Mouse (Mus musculus): ENCODE results near the gene Arid3c. TPM values are rescaled to one million over a fixed set of nuclear protein-coding genes. Genes with fewer than 3 reads are reported as not detected.
"Not testable (repeated sequence)": the region's sequence is repeated elsewhere in the genome, so short reads cannot be mapped to it uniquely, and the experiment has no call there.

The Arid3c gene
- polyA plus RNA-seq, 1 experiment from 2014 or later = 1.4 TPM

GRCm38 (mm10) chr4:41711705-41712375 is 19.1 kb downstream of the Arid3c start:
- 84% methylated on average over 16 of the region's 16 CpGs for WGBS

GRCm38 (mm10) chr4:41710229-41710628 is 20.7 kb downstream of the Arid3c start:
- Histone ChIP-seq H3K27ac (no peak overlapping the region), H3K9me3 (no peaks in the 10 kb centered on the region), H3K4me3 (no peak overlapping the region), H3K27me3 (ENCODE audit: poor library complexity, severe bottlenecking) (peaks cover 25% of the 10 kb centered on the region), H3K4me1 (peaks cover 72% of the 10 kb centered on the region), H3K36me3 (replicated peaks) (peaks cover 28% of the 10 kb centered on the region)
- 73% methylated on average over 4 of the region's 4 CpGs for WGBS
- no peak for DNase-seq (ENCODE audit: extremely low spot score, low spot score)

More at GRCm38 (mm10) chr4:41711705-41712375, 19.1 kb downstream of the Arid3c start:
- Histone ChIP-seq H3K36me3 (replicated peaks) (peaks cover 41% of the 10 kb centered on the region), H3K9me3 (no peaks in the 10 kb centered on the region), H3K27me3 (ENCODE audit: poor library complexity, severe bottlenecking) (peaks cover 9% of the 10 kb centered on the region; the same call in 1 of the 2 replicates), H3K27ac (peak overlapping the region; percentile 96), H3K4me3 (peak overlapping the region; percentile 75), H3K4me1 (peaks cover 67% of the 10 kb centered on the region)
- no peak for DNase-seq (ENCODE audit: extremely low spot score, low spot score)

GRCm38 (mm10) chr4:41708192-41708745 is 22.7 kb downstream of the Arid3c start:
- Histone ChIP-seq H3K36me3 (replicated peaks) (peaks cover 24% of the 10 kb centered on the region), H3K9me3 (no peaks in the 10 kb centered on the region), H3K27ac (no peak overlapping the region; the same call in 1 of the 2 replicates), H3K4me3 (no peak overlapping the region), H3K27me3 (ENCODE audit: poor library complexity, severe bottlenecking) (peaks cover 42% of the 10 kb centered on the region), H3K4me1 (peaks cover 70% of the 10 kb centered on the region)
- WGBS = 45% methylated on average over 8 of the region's 8 CpGs
- DNase-seq (ENCODE audit: extremely low spot score, low spot score) = no peak

- peaks cover 45% of the 10 kb centered on the region for H3K27me3 ChIP-seq (ENCODE audit: poor library complexity, severe bottlenecking)
- 3% methylated on average over 13 of the region's 13 CpGs for WGBS
- H3K27ac ChIP-seq = peak overlapping the region; percentile 71
- peaks cover 61% of the 10 kb centered on the region for H3K4me1 ChIP-seq
- H3K9me3 ChIP-seq = no peaks in the 10 kb centered on the region
- H3K36me3 ChIP-seq (replicated peaks) = peaks cover 19% of the 10 kb centered on the region
- DNase-seq (ENCODE audit: extremely low spot score, low spot score) = peak; percentile 71
- peak overlapping the region; percentile 23; the same call in 1 of the 2 replicates for H3K4me3 ChIP-seq
Observed at GRCm38 (mm10) chr4:41707011-41707535, 23.9 kb downstream of the Arid3c start.

- Histone ChIP-seq H3K36me3 (replicated peaks) (peaks cover 10% of the 10 kb centered on the region), H3K27ac (peak overlapping the region; percentile 35; the same call in 1 of the 2 replicates), H3K4me1 (peaks cover 51% of the 10 kb centered on the region), H3K27me3 (ENCODE audit: poor library complexity, severe bottlenecking) (peaks cover 45% of the 10 kb centered on the region), H3K4me3 (no peak overlapping the region), H3K9me3 (no peaks in the 10 kb centered on the region)
- 80% methylated on average over 19 of the region's 19 CpGs for WGBS
- DNase-seq (ENCODE audit: extremely low spot score, low spot score) = no peak
Observed at GRCm38 (mm10) chr4:41705922-41706754, 24.8 kb downstream of the Arid3c start.

GRCm38 (mm10) chr4:41704651-41705050 is 26.3 kb downstream of the Arid3c start:
- H3K9me3 ChIP-seq = no peaks in the 10 kb centered on the region
- H3K4me1 ChIP-seq = peaks cover 49% of the 10 kb centered on the region
- peaks cover 45% of the 10 kb centered on the region for H3K27me3 ChIP-seq (ENCODE audit: poor library complexity, severe bottlenecking)
- no peak overlapping the region for H3K27ac ChIP-seq
- 5% methylated on average over 5 of the region's 5 CpGs for WGBS
- no peak for DNase-seq (ENCODE audit: extremely low spot score, low spot score)
- H3K36me3 ChIP-seq (replicated peaks) = no peaks in the 10 kb centered on the region
- H3K4me3 ChIP-seq = no peak overlapping the region

GRCm38 (mm10) chr4:41702226-41702625 is 28.7 kb downstream of the Arid3c start:
- WGBS = 71% methylated on average over 2 of the region's 2 CpGs
- H3K9me3 ChIP-seq; H3K27ac ChIP-seq; H3K4me3 ChIP-seq; DNase-seq (ENCODE audit: extremely low spot score, low spot score); H3K36me3 ChIP-seq (replicated peaks): not testable (repeated sequence)
- H3K27me3 ChIP-seq (ENCODE audit: poor library complexity, severe bottlenecking) = peaks cover 45% of the 10 kb centered on the region
- H3K4me1 ChIP-seq = peaks cover 36% of the 10 kb centered on the region

- WGBS = 89% methylated on average over 5 of the region's 8 CpGs
- H3K27me3 ChIP-seq (ENCODE audit: poor library complexity, severe bottlenecking) = peaks cover 31% of the 10 kb centered on the region
Observed at GRCm38 (mm10) chr4:41700224-41700623, 30.7 kb downstream of the Arid3c start.

GRCm38 (mm10) chr4:41699783-41700182 is 31.2 kb downstream of the Arid3c start, which contains the start of gene Il11ra1:
Il11ra1 (plus strand) TSS chr4:41699989.
- Histone ChIP-seq H3K27me3 (ENCODE audit: poor library complexity, severe bottlenecking) (peaks cover 27% of the 10 kb centered on the region), H3K4me1 (peaks cover 17% of the 10 kb centered on the region)
- H3K36me3 ChIP-seq (replicated peaks); H3K9me3 ChIP-seq; DNase-seq (ENCODE audit: extremely low spot score, low spot score); H3K27ac ChIP-seq; H3K4me3 ChIP-seq: not testable (repeated sequence)
- WGBS = 81% methylated on average over 10 of the region's 10 CpGs

More at GRCm38 (mm10) chr4:41700224-41700623, 30.7 kb downstream of the Arid3c start:
- H3K4me3 ChIP-seq; DNase-seq (ENCODE audit: extremely low spot score, low spot score); H3K36me3 ChIP-seq (replicated peaks); H3K27ac ChIP-seq; H3K9me3 ChIP-seq: not testable (repeated sequence)
- peaks cover 21% of the 10 kb centered on the region for H3K4me1 ChIP-seq

GRCm38 (mm10) chr4:41698421-41699016 is 32.4 kb downstream of the Arid3c start:
- not testable (repeated sequence) for DNase-seq (ENCODE audit: extremely low spot score, low spot score); H3K36me3 ChIP-seq (replicated peaks); H3K4me1 ChIP-seq; H3K27ac ChIP-seq; H3K9me3 ChIP-seq
- Histone ChIP-seq H3K27me3 (ENCODE audit: poor library complexity, severe bottlenecking) (peaks cover 17% of the 10 kb centered on the region), H3K4me3 (peak overlapping the region; percentile 26; the same call in 1 of the 2 replicates)
- 6% methylated on average over 29 of the region's 32 CpGs for WGBS

GRCm38 (mm10) chr4:41696930-41697841 is 33.8 kb downstream of the Arid3c start, which contains the start of gene Cntfr:
Cntfr (minus strand) TSS chr4:41697089.
- not testable (repeated sequence) for H3K36me3 ChIP-seq (replicated peaks); H3K9me3 ChIP-seq
- Histone ChIP-seq H3K27me3 (ENCODE audit: poor library complexity, severe bottlenecking) (peaks cover 16% of the 10 kb centered on the region), H3K4me3 (peak within 1 kb of the TSS; percentile 41; the same call in 1 of the 2 replicates), H3K4me1 (peaks cover 14% of the 10 kb centered on the region), H3K27ac (peak within 1 kb of the TSS; percentile 77; the same call in 1 of the 2 replicates)
- peak; percentile 84 for DNase-seq (ENCODE audit: extremely low spot score, low spot score)
- WGBS = 10% methylated on average over 31 of the region's 40 CpGs

Data from forebrain, embryonic 10.5 days (tissue).